Mouse (Mus musculus): ENCODE data around the gene Ablim1.

Ablim1 gene

GRCm38 (mm10) chr19:57314346-57315012 lies at the start of gene Ablim1:
Gene Ablim1, minus strand, starts transcription at chr19:57314919.
- peak; percentile 30 for DNase-seq (ENCODE audit: low spot score)

- DNase-seq (ENCODE audit: low spot score): no peak
Observed at GRCm38 (mm10) chr19:57363538-57363937, 48.8 kb upstream of the Ablim1 start.

GRCm38 (mm10) chr19:57363076-57363475 lies 48.4 kb upstream of the Ablim1 start:
- no peak for DNase-seq (ENCODE audit: low spot score)

- DNase-seq (ENCODE audit: low spot score): no peak
Observed at GRCm38 (mm10) chr19:57362586-57362985, 47.9 kb upstream of the Ablim1 start.

- no peak for DNase-seq (ENCODE audit: low spot score)
Observed at GRCm38 (mm10) chr19:57361939-57362307, 47.2 kb upstream of the Ablim1 start.

GRCm38 (mm10) chr19:57361131-57361938 lies 46.6 kb upstream of the Ablim1 start:
- DNase-seq (ENCODE audit: low spot score): peak; percentile 70

GRCm38 (mm10) chr19:57360341-57361130 lies 45.8 kb upstream of the Ablim1 start, which contains the start of gene Fam160b1:
Gene Fam160b1, plus strand, starts transcription at chr19:57360680.
- DNase-seq (ENCODE audit: low spot score): peak; percentile 96

GRCm38 (mm10) chr19:57359701-57360326 lies 45.1 kb upstream of the Ablim1 start:
- DNase-seq (ENCODE audit: low spot score): no peak

GRCm38 (mm10) chr19:57358836-57359598 lies 44.3 kb upstream of the Ablim1 start:
- no peak for DNase-seq (ENCODE audit: low spot score)

- DNase-seq (ENCODE audit: low spot score): no peak
Observed at GRCm38 (mm10) chr19:57358322-57358721, 43.6 kb upstream of the Ablim1 start.

- DNase-seq (ENCODE audit: low spot score): no peak
Observed at GRCm38 (mm10) chr19:57357811-57358210, 43.1 kb upstream of the Ablim1 start.

- no peak for DNase-seq (ENCODE audit: low spot score)
Observed at GRCm38 (mm10) chr19:57357244-57357643, 42.5 kb upstream of the Ablim1 start.

GRCm38 (mm10) chr19:57356273-57356672 lies 41.6 kb upstream of the Ablim1 start:
- no peak for DNase-seq (ENCODE audit: low spot score)

GRCm38 (mm10) chr19:57355451-57356251 lies 40.9 kb upstream of the Ablim1 start:
- DNase-seq (ENCODE audit: low spot score): no peak

- DNase-seq (ENCODE audit: low spot score): no peak
Observed at GRCm38 (mm10) chr19:57354715-57355114, 40.0 kb upstream of the Ablim1 start.

GRCm38 (mm10) chr19:57354050-57354449 lies 39.3 kb upstream of the Ablim1 start:
- no peak for DNase-seq (ENCODE audit: low spot score)

- DNase-seq (ENCODE audit: low spot score): no peak
Observed at GRCm38 (mm10) chr19:57353228-57353627, 38.5 kb upstream of the Ablim1 start.

GRCm38 (mm10) chr19:57352337-57352935 lies 37.7 kb upstream of the Ablim1 start:
- no peak for DNase-seq (ENCODE audit: low spot score)

GRCm38 (mm10) chr19:57349096-57349495 lies 34.4 kb upstream of the Ablim1 start:
- no peak for DNase-seq (ENCODE audit: low spot score)

- DNase-seq (ENCODE audit: low spot score): no peak
Observed at GRCm38 (mm10) chr19:57344678-57345077, 30.0 kb upstream of the Ablim1 start.

Data from embryo, embryonic 10 days (tissue).